Mouse (Mus musculus): ENCODE data around the gene Lrig1. TPM values are rescaled to one million over a fixed set of nuclear protein-coding genes. Genes with fewer than 3 reads are reported as not detected.

Gene Lrig1
- polyA plus RNA-seq, 1 experiment = 10.8 TPM

DNA sequence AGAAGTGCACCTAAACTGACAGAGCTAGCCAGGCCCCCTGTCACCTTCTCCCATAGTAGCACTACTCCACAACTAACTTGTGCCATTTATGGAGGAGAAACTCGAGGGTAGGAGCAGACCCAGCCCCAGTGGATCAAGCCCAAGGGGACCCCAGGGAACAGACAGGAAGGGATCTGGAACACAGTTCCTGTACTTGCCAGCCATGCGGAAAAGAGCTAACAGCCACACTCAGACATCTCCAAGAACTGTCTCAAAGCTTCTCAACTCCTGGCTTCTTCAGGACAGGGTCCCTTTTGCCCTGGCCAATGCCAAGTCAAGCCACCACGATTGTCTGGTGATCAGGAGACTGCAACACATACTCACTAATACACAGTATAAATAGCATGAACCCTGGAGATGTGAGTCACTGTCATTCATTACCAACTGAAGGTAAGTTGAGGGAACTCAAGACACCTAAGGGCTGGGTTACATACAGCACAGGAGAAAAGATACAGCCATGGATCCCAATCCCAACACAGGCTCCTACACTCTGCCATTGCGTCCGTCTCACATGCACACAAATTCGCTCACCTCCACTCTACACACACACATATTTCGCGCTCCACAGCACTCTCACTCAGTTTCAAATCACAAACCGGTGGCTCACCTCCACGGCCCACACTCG, 1.3 kb downstream of the Lrig1 start:
- DNase-seq (ENCODE audit: low spot score) = no peak

DNA sequence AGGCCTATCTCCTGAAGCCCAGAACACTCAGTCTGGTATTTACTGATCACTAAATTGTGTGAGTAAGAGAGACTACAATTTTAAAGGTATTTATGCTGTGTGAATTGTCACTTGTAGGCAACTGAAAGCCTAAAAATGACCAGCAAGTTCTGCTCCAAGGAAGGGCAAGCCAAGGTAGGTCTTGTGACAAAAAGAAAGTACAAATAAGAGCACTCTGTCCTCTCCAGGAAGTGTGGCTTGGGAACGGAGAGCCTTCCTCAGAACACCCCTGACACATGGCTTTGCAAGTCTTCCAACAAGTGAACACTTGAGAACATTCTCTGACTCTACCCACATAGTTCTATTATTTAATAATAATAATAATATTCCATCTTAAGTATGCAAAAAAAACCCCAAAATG, 2.5 kb downstream of the Lrig1 start:
- DNase-seq (ENCODE audit: low spot score) = no peak

DNA sequence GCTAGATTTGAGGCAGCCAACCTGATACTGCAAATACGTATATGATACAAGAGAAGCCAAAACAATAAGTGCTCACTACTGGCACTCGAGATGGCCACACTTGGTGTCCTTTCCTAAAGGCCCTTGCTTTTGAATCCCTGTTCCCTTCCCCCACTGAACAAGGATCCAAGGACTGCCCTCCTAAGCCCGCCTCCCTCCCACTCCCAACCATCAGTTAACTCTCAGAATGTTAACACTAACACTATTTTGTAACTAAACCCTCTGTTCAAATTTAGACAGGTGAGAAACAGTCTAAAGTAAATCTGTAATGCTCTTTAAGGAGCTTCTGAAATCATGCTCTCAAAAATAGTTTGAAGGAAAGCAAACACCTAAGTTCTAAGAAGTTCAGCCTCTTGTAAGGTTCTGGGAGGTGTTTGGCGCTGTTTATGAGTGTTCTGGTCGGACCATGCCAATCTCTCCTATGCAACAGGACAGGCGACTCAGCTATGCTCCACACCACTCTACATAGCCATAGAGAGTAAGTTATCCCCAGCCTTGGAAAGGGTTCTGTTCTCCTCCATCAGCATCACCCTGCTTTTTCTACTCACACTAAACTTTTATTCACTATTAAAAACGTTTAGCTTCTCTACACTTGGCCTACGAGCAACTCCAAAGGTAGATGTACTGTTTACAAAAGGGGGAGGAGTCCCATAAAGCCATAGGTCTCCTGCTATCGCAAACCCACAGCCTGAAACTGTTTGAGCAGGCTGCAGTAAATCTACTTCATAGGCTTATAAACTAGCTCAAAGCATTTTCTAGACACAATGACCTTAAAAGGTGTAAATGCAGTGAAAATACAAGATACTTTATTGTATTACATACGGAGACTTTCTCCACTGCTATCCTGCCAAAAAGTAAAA, 3.5 kb downstream of the Lrig1 start:
- DNase-seq (ENCODE audit: low spot score) = no peak

DNA sequence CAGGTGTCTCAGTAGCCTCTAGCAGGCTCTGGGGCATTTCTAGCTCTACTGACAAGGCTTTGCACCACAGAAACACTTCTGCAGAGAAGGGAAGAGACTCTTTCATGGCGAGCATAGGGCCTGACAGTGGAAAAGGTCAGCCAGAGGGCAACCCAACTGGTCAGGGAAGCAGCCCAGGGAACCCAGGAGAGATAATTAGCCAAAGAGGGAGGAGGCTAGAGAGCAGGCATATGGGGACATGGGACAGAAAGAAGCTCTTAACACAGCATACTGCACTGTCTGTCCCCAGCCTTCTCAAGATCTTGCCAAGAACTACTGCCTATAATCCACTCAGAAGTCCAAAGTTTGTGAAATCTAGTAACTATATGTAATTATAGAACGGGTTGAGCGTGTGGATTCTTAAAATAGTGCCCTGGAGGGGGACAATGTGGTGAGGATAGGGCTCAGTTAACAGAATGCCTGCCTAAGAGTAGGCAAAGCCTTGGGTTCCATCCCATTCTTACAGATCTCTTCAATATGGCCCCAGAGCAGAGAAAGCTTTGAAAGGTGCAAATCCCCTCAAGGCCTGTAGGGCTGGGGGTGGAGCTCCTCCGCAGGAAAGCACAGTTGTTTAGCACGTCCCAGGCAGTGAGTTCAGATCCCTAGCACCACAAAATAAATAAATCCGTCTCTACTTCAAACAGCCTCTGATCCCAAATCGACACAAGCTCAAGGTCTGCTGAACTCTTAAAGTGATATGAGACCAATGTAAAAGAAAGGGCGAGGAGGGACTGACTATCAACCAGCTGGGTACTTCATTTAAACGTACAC, 4.6 kb downstream of the Lrig1 start:
- no peak for DNase-seq (ENCODE audit: low spot score)

DNA sequence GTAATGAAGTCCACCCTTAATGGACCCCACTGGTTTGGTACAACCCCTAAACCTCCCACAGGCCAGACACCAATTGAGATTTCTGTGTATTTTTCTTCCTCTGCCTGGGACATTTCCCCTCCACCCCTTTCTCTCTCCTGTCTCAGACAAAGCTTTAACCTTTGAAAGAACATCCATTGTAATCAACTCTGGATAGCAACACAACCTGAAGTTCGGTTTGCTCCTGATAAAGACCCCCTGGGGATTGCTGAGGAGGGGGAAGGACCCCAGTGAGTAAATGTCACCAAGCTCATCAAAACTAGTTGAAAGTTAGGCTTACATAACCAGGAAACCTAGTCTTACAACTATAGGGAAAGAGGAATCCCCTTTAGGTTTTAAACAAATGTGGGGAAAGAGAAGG, 5.5 kb downstream of the Lrig1 start:
- DNase-seq (ENCODE audit: low spot score) = no peak

DNA sequence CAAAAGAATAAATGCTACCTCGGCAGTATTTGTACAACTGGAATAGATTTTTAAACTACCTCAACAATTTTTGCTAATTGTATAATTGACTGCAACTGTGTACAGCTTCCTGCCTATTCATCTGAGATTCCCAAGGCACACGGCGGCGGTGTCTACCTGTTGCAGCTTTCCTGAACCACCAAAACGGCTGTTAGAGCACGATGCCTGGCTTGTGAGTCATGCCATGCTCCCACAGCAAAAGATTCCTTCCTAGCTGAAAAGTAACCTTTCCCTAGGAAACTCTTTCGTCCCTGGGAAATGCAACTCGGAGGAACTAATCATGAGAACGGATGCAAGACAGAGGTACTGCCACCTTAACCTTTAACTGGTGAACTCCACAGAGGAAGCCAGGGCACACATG, 6.9 kb downstream of the Lrig1 start:
- no peak for DNase-seq (ENCODE audit: low spot score)

DNA sequence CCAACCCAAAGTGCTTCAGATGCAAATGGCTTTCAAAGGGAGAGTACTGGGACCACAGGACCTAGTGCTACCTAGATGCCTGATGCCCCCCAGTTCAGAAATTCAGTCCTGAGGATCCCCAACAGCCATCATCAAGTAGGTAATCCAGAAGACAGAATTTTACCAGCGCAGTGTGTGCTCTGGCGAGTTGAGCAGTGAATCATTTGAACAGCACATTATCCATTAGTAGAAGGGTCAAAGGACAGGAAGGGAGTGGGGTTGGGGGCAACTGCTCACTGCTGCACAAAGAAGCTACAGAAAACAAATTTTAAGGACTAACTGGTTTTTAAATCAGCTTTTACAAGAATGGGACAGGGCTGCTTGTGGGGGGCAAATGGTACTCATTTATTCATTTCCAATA, 8.0 kb downstream of the Lrig1 start:
- no peak for DNase-seq (ENCODE audit: low spot score)

DNA sequence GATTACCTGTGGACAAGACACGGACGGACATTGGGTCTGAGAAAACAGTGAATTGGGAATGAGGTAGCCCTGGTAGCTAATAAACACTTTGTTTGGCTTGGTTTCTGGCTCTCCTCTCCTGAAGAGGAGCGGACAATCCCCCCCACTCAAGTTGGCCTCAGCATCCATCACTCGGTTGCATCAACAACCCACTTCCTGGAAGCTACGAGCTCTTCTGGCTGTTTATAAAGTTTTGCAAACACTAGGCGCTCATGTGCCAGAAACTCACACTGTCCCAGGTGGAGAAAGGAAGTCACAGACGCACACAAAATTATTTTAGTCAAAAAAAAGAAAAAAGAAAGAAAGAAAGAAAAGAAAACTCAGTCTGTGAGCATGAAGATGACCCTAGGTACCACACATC, 9.7 kb downstream of the Lrig1 start:
- DNase-seq (ENCODE audit: low spot score) = no peak

DNA sequence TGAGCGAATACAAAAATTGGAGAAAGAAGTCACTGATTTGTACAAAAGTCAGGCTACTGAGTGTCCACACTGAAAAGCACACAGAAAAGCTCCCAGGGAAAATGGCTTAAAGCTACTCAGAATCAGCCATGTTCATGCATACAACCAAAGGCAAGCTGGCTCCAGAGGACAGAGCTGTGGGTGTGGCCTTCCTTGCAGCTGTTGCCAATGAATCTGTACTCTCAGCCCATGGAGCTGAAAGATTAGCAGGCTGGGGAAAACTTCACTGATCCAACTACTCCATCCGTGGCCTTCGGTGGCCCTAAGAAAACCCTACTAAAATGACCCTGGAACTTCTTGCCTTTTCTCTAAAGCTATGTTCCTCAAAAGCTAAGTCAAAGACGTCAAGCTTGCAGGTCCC, 11.2 kb downstream of the Lrig1 start:
- DNase-seq (ENCODE audit: low spot score) = no peak

DNA sequence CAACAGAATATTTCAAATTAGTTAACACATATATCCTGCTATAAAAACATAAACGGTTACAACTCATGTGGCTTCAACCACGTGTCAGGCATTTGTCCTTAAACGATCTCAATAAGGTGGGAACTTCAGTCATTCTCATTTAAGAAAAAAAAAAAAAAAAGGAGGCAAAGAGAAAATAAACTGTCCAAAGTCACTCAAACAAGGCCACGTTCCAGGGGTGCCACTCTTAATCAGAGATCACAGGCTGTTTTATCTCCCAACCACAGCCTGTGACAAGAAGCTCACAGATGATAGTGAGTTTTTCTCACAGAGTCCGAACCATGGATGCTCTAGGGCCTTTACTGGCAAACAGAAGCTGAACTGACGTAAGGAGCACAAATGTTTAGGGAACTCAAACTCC, 13.9 kb downstream of the Lrig1 start:
- DNase-seq (ENCODE audit: low spot score) = no peak

DNA sequence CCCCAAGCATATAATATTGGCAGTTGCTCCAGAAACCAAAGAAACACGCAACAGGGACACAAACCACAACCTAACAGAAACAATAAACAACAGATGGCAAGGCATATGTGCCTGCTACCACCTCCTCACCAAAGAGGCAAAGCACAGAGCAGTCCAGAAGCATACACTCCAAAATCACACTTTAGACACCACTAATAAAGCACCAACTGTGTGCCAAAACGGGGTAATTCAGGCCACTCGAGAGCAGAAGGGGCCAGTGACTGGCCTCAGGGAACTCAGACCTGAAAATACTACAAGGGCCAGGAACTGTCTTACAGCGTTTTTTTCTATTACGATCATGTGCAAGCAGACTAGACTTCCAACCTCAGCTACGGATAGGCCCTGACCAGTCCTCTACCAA, 14.3 kb downstream of the Lrig1 start:
- DNase-seq (ENCODE audit: low spot score) = no peak

DNA sequence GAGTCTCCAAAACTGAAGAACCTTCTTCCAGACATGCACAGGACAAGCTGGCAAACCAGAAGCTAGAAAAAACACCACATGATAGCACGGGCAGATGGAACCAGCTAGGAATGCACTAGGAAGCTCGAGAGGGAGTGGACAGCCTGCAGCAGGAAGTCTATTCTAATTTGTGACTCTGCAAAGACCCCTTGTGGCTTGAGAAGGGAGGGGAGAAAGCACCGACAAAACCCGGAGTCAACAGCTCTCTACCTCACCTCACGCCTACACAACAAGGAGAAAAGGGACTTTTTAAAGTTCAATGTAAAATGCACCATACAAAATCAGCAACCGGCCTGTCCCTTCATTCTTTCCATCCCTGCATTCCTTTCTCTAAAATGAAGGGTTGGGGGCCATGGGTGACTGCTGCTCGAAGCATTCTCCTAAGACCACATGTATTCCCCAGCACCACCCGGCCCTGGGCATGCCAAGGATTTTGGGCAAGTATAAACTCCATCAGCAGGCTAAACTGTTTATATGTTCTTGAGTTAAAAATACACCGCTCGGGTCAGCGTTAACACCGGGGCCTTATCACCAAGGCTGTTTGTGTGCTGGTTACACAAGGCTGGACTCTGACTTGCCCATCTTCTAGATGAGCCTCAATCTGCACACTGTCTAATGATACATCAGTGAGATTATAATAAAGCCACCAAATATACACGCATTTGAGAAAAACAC, 15.0 kb downstream of the Lrig1 start:
- no peak for DNase-seq (ENCODE audit: low spot score)

DNA sequence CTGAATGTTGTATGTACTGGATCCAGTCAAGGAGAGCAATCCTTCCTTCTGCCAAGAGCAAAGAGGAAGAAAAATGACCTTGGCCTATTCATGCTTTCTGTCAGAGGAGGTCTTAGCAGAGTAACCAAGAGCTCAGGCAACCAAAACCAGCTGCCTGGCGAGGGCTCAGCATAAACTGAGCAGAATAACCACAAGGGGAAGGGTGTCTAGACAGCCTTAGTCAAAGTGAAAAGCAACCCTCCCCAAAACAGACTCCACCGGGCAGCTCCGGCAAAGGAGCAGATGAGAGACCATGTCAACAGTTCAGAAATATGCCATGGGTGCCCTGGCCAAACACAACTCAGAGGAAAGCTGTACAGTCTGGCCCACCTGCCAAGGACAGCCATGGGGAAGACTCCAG, 16.3 kb downstream of the Lrig1 start:
- DNase-seq (ENCODE audit: low spot score) = no peak

DNA sequence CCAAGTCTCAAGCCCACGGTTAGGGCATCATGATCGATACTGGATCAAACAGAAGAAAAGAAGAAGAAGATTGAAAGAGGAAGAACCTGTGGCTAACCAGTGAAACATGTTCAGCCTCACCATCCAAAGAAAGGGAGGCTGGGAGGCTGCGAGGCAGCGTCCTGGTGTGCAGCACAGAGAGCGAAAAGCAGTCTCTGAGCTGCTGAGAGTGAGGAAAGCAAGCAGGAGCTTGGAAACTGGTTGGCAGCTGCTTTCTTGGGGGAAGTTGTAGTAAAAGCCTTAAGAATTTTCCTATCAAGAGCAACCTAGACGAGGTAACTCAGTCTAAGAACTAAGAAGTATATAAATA, 17.7 kb downstream of the Lrig1 start:
- DNase-seq (ENCODE audit: low spot score) = no peak

DNA sequence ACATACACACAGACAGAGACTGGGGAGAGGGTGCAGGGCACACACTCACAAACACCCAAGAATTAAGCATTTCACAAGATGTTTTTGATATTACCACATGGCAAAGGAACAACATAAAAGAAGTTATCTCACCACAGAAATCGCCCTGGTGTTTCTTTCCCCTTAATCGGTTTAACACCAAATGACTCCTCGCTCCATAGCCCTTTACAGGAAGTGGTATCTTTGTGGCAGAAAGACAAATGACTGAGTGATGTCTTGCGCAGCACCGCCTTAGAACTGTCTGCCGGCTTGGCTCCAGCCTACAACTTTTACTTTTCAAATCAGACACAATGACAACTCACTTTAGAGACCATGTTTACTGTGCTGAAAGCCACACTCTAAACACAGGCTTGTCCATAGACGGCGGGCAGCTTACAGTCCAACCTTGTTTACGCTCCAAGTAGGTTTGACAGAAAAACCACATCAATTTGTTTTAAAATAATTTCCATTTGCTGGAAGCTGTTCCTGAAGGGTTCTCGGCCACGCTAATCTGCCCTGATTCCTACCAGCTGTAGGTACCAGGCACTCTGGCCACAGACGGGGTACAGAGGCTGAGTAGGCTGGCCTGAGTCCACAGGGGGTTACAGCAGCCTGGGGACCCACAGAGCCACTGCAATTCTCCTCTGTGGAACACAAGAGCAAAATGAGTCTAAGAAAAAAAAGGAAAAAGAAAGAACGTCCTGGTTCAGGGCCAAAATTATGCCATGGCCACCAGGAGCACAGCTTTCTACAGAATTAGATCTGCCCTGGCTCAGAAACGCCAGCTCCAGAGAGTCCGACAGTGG, 18.3 kb downstream of the Lrig1 start:
- no peak for DNase-seq (ENCODE audit: low spot score)

DNA sequence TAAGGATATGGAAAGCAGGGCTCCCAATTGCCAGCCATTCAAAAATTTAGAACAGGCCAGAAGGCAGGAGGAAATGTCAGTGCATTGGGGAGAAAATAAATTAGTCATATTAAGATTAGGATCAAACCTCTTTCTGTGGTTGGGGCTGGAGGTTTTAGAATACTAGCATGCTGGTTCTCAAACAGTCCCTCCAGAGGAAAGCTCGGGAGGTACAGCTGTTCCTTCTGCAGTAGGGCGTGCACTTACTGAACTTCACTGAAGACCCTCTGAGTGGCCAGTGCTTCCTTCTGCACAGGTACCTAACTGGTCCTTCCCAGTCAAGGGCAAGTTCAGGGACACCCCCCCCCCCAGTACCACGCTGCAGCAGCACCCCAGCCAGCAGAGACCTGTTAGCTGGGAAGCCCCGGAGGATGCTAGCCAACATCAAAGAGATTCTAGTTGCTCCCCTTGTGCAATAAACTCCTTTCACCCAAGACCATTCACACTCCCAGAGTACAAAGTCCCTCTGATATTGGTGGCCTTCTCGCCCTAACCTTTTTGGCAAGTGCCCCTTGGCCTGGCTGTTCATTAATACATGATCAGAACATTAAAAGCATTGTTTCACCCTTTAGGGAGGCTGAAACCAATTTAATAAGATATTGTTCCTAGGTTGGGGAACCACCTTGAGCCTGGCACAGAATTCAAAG, 19.1 kb downstream of the Lrig1 start:
- no peak for DNase-seq (ENCODE audit: low spot score)

DNA sequence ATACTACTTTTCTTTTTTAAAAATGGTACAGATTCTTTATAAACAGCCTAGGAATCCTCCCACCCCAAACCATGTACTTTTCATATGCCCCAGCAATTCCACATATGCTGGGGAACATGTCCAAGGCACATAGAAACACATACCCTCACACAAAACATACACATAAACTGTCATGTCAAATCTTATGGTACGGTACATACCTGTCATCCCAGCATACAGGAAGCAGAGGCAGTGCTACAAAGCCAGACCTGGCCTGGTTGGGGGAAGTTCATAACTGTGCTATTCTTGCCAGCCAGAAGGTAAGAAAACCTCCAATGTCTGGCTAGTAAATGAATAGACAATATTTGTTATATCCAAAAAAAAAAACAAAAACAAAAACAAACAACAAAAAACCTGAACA, 20.7 kb downstream of the Lrig1 start:
- DNase-seq (ENCODE audit: low spot score) = no peak

DNA sequence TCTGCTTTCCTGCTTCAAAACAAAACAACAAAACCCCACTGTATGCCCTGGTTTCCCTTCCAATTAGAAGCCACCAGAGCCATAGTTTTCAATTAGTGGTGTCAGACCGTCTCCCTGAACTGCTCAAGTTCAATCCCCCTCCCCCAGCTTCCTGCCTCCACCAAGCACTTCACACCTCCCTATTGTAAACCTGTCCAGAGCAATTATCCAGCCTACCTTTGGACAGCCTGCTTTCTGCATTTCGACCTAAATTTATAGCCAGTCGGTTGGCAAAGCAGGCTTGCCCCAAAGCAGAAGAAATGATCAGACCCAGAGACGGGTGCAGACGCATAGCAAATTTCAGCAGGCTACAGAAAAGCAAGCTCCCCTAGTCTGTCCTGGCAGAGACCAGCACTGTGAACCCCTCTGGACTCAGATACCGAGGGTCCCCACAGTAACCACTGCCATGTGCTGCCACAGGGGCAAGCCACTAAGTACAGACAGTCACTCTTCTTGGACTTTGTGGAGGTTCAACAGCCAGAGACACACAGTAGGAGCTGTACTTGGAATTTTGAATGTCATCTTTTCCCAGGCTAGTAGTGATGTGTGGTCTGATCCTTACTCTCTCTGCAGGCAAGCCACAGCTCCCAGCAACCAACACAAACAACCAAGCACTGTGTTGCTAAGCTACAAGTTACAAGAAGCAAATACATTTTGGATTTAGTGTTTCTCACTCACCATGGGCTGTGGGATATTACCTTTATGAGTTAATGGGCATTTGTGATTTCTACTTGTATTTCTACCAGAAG, 21.4 kb downstream of the Lrig1 start:
- DNase-seq (ENCODE audit: low spot score) = no peak

DNA sequence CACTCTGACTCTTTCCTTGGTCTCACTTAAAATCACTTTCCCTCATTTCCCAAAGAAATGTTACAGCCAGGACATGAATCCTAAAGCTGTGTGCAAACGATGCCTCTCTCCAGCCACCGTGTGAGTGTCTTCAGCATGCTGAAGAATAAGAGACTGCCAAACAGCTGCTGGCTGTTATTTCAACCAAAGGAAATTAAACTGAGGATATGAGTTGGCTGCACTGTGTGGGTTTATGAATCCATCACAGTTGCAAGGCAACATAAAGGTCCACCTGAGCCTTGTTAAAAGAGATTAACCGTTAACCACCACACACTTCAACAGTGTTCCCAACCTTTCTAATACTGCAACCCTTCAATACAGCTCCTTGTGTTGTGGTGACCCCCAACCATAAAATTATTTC, 22.5 kb downstream of the Lrig1 start:
- no peak for DNase-seq (ENCODE audit: low spot score)

DNA sequence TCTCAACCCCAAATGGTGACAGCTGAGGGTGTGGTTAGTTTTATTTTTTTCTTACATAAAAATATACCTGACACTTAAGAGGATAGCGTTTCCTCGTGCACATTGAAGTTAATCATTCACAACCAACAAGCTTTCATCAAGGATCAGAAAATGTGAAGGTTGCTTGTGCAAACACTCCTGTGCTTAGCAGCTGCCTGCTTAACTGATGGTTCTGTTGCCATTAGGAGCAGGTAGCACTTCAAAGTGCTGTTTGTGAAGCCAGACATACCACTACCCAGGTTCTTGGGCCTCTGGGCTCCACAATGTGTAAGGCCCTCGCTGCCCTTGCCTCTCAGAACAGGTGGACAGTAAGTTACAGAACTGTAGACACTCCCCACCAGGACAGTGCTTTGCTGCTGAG, 23.1 kb downstream of the Lrig1 start:
- no peak for DNase-seq (ENCODE audit: low spot score)
